ENCODE assay signal across 23 mouse cellular contexts in genomic region chr12:53758356-53758755, GRCm38 (mm10).
DNase-seq lines count a peak whose midpoint lies in the region; TF ChIP-seq lines count a peak whose summit lies in the region.
"Had no signal": no experiment of that assay in that cellular context is flagged by ENCODE, and none has a peak within 500 bp of the region (broad histone marks: within the 10 kb centered on the region; RNA-seq: fewer than 3 reads in every experiment).

No protein-coding gene starts in this region.

- 78% methylated on average over 5 of the region's 5 CpGs for WGBS in embryonic facial prominence, embryonic 10.5 days
- 64% methylated on average over 5 of the region's 5 CpGs for WGBS in limb, embryonic 10.5 days
- 78% methylated on average over 5 of the region's 5 CpGs for WGBS in forebrain, embryonic 10.5 days

- H3K9me3 ChIP-seq in embryonic facial prominence, embryonic 10.5 days, result no peaks in the 10 kb centered on the region
- H3K9me3 ChIP-seq in limb, embryonic 10.5 days (replicated peaks), result no peaks in the 10 kb centered on the region
- no peaks in the 10 kb centered on the region for H3K9me3 ChIP-seq in forebrain, embryonic 10.5 days
- H3K9me3 ChIP-seq: embryonic facial prominence, embryonic 12.5 days; embryonic facial prominence, embryonic 15.5 days; forebrain, embryonic 12.5 days; forebrain, embryonic 15.5 days; hindbrain, embryonic 10.5 days had no signal

- H3K4me3 ChIP-seq in layer of hippocampus, adult 2 months, result no peak overlapping the region
- no peak overlapping the region for H3K4me3 ChIP-seq in embryonic facial prominence, embryonic 10.5 days
- no peak overlapping the region for H3K4me3 ChIP-seq in limb, embryonic 10.5 days
- no peak overlapping the region for H3K4me3 ChIP-seq in forebrain, embryonic 10.5 days
- H3K4me3 ChIP-seq: embryonic facial prominence, embryonic 12.5 days; embryonic facial prominence, embryonic 15.5 days; forebrain, embryonic 12.5 days; forebrain, embryonic 15.5 days; hindbrain, embryonic 10.5 days had no signal

- 0 out of 2 replicates have a peak overlapping the region, but pooled peaks have one; percentile 40 for H3K27ac ChIP-seq in layer of hippocampus, adult 2 months
- H3K27ac ChIP-seq in embryonic facial prominence, embryonic 10.5 days (replicated peaks), result no peak overlapping the region
- no peak overlapping the region for H3K27ac ChIP-seq in limb, embryonic 10.5 days
- no peak overlapping the region for H3K27ac ChIP-seq in forebrain, embryonic 10.5 days
- H3K27ac ChIP-seq: embryonic facial prominence, embryonic 12.5 days; embryonic facial prominence, embryonic 15.5 days; forebrain, embryonic 12.5 days; forebrain, embryonic 15.5 days; hindbrain, embryonic 10.5 days; hindbrain, embryonic 14.5 days had no signal

- no peak for TF ChIP-seq CTCF in layer of hippocampus, adult 2 months (conservative IDR thresholded peaks at IDR 0.05)

- peak; percentile 73 for DNase-seq in heart, adult 11 months
- DNase-seq in heart, postnatal 4 days, result no peak
- no peak for DNase-seq in layer of hippocampus, adult 2 months (ENCODE audit: low spot score in 2 of 2)
- no peak for DNase-seq in layer of hippocampus, postnatal 25 days (ENCODE audit: extremely low spot score in 1 of 2, low spot score in 1 of 2)
- peak; percentile 21 for DNase-seq in embryonic facial prominence, embryonic 10.5 days (ENCODE audit: low spot score)
- DNase-seq in limb, embryonic 10.5 days (ENCODE audit: low spot score), result peak; percentile 38
- no peak for DNase-seq in left cerebral cortex, adult 18-20 months (ENCODE audit: low spot score in 2 of 2)
- no peak for DNase-seq in forebrain, embryonic 10.5 days (ENCODE audit: extremely low spot score, low spot score)
- DNase-seq: adrenal gland, adult 8-10 months; adrenal gland, postnatal 25 days; cerebellum, adult 11-12 months; cerebellum, adult 8-10 months; cerebellum, postnatal 10 days; cerebellum, postnatal 36 days; embryo, embryonic 11 days; gastrocnemius, postnatal 10 days; gastrocnemius, postnatal 36 days had no signal

- H3K4me1 ChIP-seq in embryonic facial prominence, embryonic 10.5 days, result peaks cover 12% of the 10 kb centered on the region
- peaks cover 14% of the 10 kb centered on the region for H3K4me1 ChIP-seq in limb, embryonic 10.5 days
- peaks cover 17% of the 10 kb centered on the region for H3K4me1 ChIP-seq in forebrain, embryonic 10.5 days

- peaks cover under 1% of the 10 kb centered on the region; the same call in 1 of the 2 replicates for H3K27me3 ChIP-seq in embryonic facial prominence, embryonic 10.5 days (replicated peaks; ENCODE audit: low read depth, poor library complexity, severe bottlenecking)
- H3K27me3 ChIP-seq in limb, embryonic 10.5 days (ENCODE audit: low read depth, poor library complexity, severe bottlenecking), result peaks cover 20% of the 10 kb centered on the region
- peaks cover 11% of the 10 kb centered on the region for H3K27me3 ChIP-seq in forebrain, embryonic 10.5 days (ENCODE audit: poor library complexity, severe bottlenecking)
- H3K27me3 ChIP-seq: embryonic facial prominence, embryonic 12.5 days; embryonic facial prominence, embryonic 15.5 days; forebrain, embryonic 12.5 days; forebrain, embryonic 15.5 days had no signal

- no peaks in the 10 kb centered on the region for H3K36me3 ChIP-seq in embryonic facial prominence, embryonic 10.5 days (replicated peaks)
- no peaks in the 10 kb centered on the region for H3K36me3 ChIP-seq in limb, embryonic 10.5 days
- H3K36me3 ChIP-seq in forebrain, embryonic 10.5 days (replicated peaks), result no peaks in the 10 kb centered on the region
- H3K36me3 ChIP-seq: embryonic facial prominence, embryonic 12.5 days; embryonic facial prominence, embryonic 15.5 days; forebrain, embryonic 12.5 days; forebrain, embryonic 15.5 days; hindbrain, embryonic 10.5 days had no signal

Comparison
In these comparisons a context has a peak if more than half of its experiments do, and no peak if none do; other contexts are left out.
1. DNase-seq: peak in heart, adult 11 months (single experiment), embryonic facial prominence, embryonic 10.5 days (single experiment) and limb, embryonic 10.5 days (single experiment); none in heart, postnatal 4 days (single experiment), layer of hippocampus, adult 2 months (0 of 2), layer of hippocampus, postnatal 25 days (0 of 2), left cerebral cortex, adult 18-20 months (0 of 2) and forebrain, embryonic 10.5 days (single experiment).